Mouse (Mus musculus): ENCODE measurements around the gene Srxn1. TPM values are rescaled to one million over a fixed set of nuclear protein-coding genes. Genes with fewer than 3 reads are reported as not detected.

Gene Srxn1
- polyA plus RNA-seq, 1 experiment from 2014 or later: 13.6 TPM

DNA sequence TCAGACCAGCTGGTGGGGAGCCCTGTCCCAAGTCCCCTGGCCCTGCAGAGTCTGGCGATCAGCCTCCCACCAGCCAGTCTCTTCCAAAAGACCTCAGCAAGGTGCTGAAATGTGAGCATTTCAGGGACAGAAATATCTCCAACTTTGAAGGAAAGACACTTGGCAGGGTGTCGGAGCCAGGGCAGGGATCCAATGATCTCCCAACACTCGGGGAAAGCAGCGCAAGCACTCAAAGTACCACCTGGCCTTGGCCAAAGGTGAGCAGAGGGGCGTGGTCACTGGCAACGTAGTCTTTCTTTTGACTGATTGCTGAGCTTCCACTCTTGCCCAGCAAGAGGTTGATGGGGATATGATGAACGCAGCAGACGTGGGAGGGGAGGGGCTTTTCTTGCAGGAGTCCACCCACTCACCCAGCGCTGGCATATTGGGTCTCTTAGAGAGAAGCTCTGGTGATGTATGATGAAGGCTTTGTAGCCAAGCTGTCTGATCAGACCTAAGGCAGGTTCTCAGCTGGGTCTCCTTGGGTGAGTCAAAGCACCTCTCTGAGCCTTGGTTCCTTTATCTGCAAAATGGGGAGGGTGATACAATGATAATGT lies 29.9 kb upstream of the Srxn1 start:
- WGBS: 52% methylated on average over 9 of the region's 9 CpGs
- H3K4me1 ChIP-seq (replicated peaks; ENCODE audit: control insufficient read depth, insufficient read depth, low read length): peaks cover 25% of the 10 kb centered on the region
- no peaks in the 10 kb centered on the region for H3K9me3 ChIP-seq (ENCODE audit: control insufficient read depth, low read length)
- no peak overlapping the region for H3K27ac ChIP-seq (ENCODE audit: low read length)
- H3K27me3 ChIP-seq (replicated peaks; ENCODE audit: control insufficient read depth, insufficient read depth, low read length): no peaks in the 10 kb centered on the region
- H3K4me2 ChIP-seq (ENCODE audit: low read length): no peak overlapping the region
- no peak for ATAC-seq
- no peaks in the 10 kb centered on the region for H3K36me3 ChIP-seq (ENCODE audit: control insufficient read depth, insufficient read depth)
- H3K4me3 ChIP-seq (replicated peaks; ENCODE audit: low read length): no peak overlapping the region
- H3K9ac ChIP-seq (replicated peaks; ENCODE audit: low read depth, low read length): no peak overlapping the region

DNA sequence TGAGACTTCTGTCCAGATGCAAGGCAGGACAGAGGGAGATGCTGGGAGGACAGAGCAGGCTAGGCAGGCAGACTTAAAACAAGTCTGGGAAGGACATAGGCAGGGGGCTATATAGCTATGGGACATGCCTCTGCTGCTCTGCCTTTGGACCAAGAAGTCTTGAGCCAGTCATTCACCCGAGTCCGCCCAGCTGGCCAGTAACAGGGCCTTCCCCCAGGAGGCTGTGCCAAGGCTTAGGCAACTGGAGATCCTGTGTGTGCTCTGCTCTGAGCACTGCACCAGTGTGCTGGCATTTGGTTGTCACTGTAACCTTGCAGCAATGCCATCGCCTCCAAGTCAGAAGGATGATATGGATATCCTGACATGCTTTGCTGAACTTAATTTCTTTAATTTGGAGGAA lies 28.0 kb upstream of the Srxn1 start:
- H3K27ac ChIP-seq (ENCODE audit: low read length): no peak overlapping the region

DNA sequence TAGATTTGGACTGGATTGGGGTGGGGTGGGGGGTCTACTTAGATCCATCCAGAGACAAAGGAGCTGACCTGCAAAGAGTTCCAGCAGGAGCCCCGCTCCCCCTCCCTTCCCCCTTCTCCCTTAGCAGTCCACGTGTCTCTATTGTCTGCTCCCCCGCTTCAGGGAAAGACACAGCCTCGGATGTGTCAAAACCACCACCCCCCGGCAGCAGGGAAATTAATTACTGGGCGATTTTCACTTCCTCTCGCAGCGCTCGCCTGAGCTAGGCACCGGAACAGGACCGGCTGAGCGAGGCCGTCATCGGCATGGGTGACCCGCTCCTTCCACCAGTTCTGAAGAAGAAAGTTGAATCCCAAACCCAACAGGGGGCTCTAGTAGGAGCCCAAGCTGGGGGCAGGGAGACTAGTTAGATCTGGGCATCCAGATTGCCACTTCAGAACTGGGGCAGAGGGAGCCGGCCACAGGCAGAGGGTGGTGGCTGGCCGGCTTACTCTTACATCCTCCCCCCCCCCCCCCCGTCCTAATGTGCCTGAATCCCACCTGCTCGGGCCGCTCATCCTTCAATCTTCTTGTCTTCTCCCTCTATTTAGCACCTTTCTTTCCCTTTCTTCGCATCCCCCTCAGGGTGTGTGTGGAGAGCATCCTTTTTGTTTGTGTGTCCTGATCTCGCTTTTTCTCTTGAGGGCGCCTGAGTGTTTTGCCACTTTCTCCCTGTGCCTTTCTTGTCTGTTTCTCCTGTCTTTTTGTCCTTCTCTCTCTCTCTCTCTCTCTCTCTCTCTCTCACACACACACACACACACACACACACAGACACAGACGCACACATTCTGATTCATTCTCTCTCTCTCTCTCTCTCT lies 24.4 kb upstream of the Srxn1 start, which contains the start of gene Scrt2:
Gene Scrt2 (plus strand): TSS at position 845 of the 857 bp plus-strand sequence.
- Histone ChIP-seq H3K9ac (replicated peaks; ENCODE audit: low read depth, low read length) (peak within 1 kb of the TSS; percentile 98), H3K4me3 (replicated peaks; ENCODE audit: low read length) (peak within 1 kb of the TSS; percentile 96), H3K36me3 (ENCODE audit: control insufficient read depth, insufficient read depth) (no peaks in the 10 kb centered on the region), H3K4me1 (replicated peaks; ENCODE audit: control insufficient read depth, insufficient read depth, low read length) (peaks cover 47% of the 10 kb centered on the region), H3K27me3 (replicated peaks; ENCODE audit: control insufficient read depth, insufficient read depth, low read length) (no peaks in the 10 kb centered on the region), H3K4me2 (ENCODE audit: low read length) (peak within 1 kb of the TSS; percentile 92), H3K9me3 (ENCODE audit: control insufficient read depth, low read length) (no peaks in the 10 kb centered on the region), H3K27ac (ENCODE audit: low read length) (peak within 1 kb of the TSS; percentile 96)
- WGBS: 0% methylated on average over 24 of the region's 24 CpGs
- peak; percentile 73 for ATAC-seq

More for the DNA sequence above, 28.0 kb upstream of the Srxn1 start:
- H3K4me2 ChIP-seq (ENCODE audit: low read length): no peak overlapping the region
- H3K9me3 ChIP-seq (ENCODE audit: control insufficient read depth, low read length): no peaks in the 10 kb centered on the region
- ATAC-seq: no peak
- WGBS: 68% methylated on average over 3 of the region's 3 CpGs
- no peak overlapping the region for H3K9ac ChIP-seq (replicated peaks; ENCODE audit: low read depth, low read length)
- H3K27me3 ChIP-seq (replicated peaks; ENCODE audit: control insufficient read depth, insufficient read depth, low read length): no peaks in the 10 kb centered on the region
- H3K36me3 ChIP-seq (ENCODE audit: control insufficient read depth, insufficient read depth): no peaks in the 10 kb centered on the region
- no peak overlapping the region for H3K4me3 ChIP-seq (replicated peaks; ENCODE audit: low read length)
- peaks cover 26% of the 10 kb centered on the region for H3K4me1 ChIP-seq (replicated peaks; ENCODE audit: control insufficient read depth, insufficient read depth, low read length)

DNA sequence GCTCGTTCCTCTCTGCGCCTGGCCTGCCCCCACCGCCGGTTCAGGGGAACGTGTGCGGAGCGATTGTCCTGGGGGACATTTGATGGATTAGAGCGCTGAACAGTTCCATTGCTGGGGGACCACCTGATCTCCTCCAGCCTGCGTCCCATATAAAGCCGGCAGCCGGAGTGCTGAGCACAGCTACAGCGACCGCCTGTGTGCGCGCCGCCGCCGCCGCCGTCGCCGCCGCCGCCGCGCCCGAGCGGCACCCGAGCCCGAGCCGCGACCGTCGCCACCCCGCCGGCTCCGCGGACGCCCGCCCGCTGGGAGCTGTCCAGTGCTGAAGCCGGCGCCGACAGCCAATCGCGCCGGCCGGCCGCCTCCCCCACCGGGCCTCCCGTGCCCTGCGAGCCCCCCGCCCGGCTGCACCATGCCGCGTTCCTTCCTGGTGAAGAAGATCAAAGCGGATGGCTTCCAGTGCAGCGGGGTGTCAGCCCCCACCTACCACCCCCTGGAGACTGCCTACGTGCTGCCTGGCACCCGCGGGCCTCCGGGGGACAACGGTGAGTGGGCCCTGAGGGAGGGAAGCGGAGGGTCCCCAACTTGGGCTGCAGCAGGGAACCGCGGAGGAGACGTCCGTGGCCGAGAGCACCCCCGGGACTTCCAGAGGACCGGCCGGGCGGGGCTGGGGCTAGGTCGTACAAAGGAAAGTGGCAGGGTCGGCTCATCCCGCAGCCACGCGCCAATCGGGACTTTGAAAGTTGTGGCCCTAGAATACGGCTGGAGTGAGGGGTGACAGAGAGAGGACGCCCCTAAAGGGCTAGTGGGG lies 23.5 kb upstream of the Srxn1 start:
- 0% methylated on average over 65 of the region's 81 CpGs for WGBS

DNA sequence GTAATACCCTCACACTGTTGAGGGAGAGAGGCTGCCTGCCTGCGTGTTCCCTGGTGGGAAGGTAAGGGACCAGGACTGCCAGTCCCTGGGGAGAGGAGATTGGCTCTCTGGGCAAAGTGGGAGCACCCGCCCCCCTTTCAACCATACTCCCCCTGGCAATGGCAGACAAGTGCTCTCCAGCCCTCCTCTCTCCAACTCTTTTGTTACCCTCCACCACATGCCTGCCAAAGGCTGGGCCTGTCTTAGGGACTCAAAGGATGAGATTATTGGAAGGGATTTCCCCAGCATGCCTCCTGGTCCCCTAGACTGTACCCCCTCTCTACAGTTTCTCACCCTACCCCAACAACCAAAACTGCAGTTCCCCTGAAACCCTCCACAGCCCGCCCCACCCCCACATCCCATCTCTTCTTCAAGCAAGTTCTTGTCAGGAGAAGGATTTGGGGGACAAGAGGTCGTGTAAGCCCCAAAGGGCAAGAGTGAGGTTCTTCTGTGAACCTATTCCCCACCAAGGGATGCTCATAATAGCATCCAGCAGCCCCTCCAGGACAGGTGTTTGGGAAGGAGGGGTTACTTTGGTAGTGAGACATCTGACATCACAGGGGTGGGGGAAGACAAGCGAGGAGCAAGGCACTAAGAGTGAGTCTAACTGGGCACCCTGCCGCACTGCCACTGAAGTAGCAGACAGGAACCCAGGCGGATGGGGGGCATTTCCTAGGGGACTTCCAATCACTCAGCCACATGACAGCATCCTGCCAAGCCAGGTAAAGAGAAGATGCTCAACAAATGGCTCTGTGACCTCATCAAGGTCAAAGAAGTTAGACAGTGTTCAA lies 22.6 kb upstream of the Srxn1 start:
- H3K4me1 ChIP-seq (replicated peaks; ENCODE audit: control insufficient read depth, insufficient read depth, low read length): peaks cover 65% of the 10 kb centered on the region
- 15% methylated on average over 6 of the region's 7 CpGs for WGBS

More for the DNA sequence above, 23.5 kb upstream of the Srxn1 start:
- Histone ChIP-seq H3K36me3 (ENCODE audit: control insufficient read depth, insufficient read depth) (no peaks in the 10 kb centered on the region), H3K4me3 (replicated peaks; ENCODE audit: low read length) (peak overlapping the region; percentile 96), H3K9me3 (ENCODE audit: control insufficient read depth, low read length) (no peaks in the 10 kb centered on the region), H3K4me2 (ENCODE audit: low read length) (peak overlapping the region; percentile 92), H3K9ac (replicated peaks; ENCODE audit: low read depth, low read length) (peak overlapping the region; percentile 98), H3K27me3 (replicated peaks; ENCODE audit: control insufficient read depth, insufficient read depth, low read length) (no peaks in the 10 kb centered on the region), H3K4me1 (replicated peaks; ENCODE audit: control insufficient read depth, insufficient read depth, low read length) (peaks cover 56% of the 10 kb centered on the region), H3K27ac (ENCODE audit: low read length) (peak overlapping the region; percentile 96)
- peak; percentile 61 for ATAC-seq

DNA sequence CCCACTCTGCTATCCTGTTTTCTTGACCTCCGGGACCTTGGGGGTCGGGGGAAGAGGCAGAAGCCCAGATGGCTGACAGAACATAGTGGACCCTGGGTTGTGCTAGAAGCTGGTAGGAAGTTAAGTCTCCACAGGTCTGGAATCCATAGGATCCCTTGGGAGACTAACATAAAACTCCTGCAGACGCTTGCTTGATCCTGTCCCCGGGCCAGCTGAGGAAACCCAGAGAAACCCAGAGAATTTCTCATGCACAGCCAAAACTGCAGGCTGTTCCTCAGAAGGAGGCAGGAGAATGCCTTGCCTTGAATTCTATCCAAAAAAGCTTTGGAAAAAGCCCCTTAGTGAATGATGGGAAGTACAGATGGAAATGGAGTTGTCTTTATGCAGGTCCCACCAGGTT lies 21.9 kb upstream of the Srxn1 start:
- Histone ChIP-seq H3K9ac (replicated peaks; ENCODE audit: low read depth, low read length) (peak overlapping the region; percentile 98), H3K9me3 (ENCODE audit: control insufficient read depth, low read length) (no peaks in the 10 kb centered on the region), H3K27ac (ENCODE audit: low read length) (peak overlapping the region; percentile 76), H3K36me3 (ENCODE audit: control insufficient read depth, insufficient read depth) (no peaks in the 10 kb centered on the region; the same call in 1 of the 2 replicates), H3K27me3 (replicated peaks; ENCODE audit: control insufficient read depth, insufficient read depth, low read length) (no peaks in the 10 kb centered on the region), H3K4me3 (replicated peaks; ENCODE audit: low read length) (peak overlapping the region; percentile 96), H3K4me2 (ENCODE audit: low read length) (peak overlapping the region; percentile 92), H3K4me1 (replicated peaks; ENCODE audit: control insufficient read depth, insufficient read depth, low read length) (peaks cover 71% of the 10 kb centered on the region)
- WGBS: 52% methylated on average over 4 of the region's 4 CpGs
- no peak for ATAC-seq

More for the DNA sequence above, 22.6 kb upstream of the Srxn1 start:
- Histone ChIP-seq H3K27me3 (replicated peaks; ENCODE audit: control insufficient read depth, insufficient read depth, low read length) (no peaks in the 10 kb centered on the region), H3K9me3 (ENCODE audit: control insufficient read depth, low read length) (no peaks in the 10 kb centered on the region), H3K36me3 (ENCODE audit: control insufficient read depth, insufficient read depth) (no peaks in the 10 kb centered on the region), H3K9ac (replicated peaks; ENCODE audit: low read depth, low read length) (peak overlapping the region; percentile 98), H3K4me2 (ENCODE audit: low read length) (peak overlapping the region; percentile 92), H3K27ac (ENCODE audit: low read length) (peak overlapping the region; percentile 96), H3K4me3 (replicated peaks; ENCODE audit: low read length) (peak overlapping the region; percentile 96)
- peak; percentile 35 for ATAC-seq

DNA sequence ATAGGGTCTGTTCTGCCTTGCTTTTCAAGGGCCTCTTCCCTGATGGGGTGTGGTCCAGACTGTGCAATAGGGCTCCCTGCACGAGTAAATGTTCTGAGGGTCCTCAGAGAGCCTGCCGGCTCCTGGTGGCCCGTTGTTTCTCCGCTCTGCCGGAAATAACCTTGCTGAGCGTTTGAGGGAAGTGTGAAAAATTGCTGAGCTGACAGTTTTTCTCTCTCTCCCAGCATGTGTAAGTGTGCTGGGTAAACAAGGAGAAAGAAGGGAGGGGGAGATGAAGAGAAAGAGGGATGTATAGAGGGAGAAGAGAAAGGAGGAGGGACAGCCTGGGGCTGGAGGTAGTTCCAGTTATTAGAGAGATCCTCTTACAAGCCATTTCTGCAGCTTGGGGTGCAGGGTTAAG lies 21.0 kb upstream of the Srxn1 start:
- no peaks in the 10 kb centered on the region; the same call in 1 of the 2 replicates for H3K36me3 ChIP-seq (ENCODE audit: control insufficient read depth, insufficient read depth)
- H3K4me3 ChIP-seq (replicated peaks; ENCODE audit: low read length): peak overlapping the region; percentile 96
- H3K9ac ChIP-seq (replicated peaks; ENCODE audit: low read depth, low read length): peak overlapping the region; percentile 98
- no peak for ATAC-seq
- peak overlapping the region; percentile 92 for H3K4me2 ChIP-seq (ENCODE audit: low read length)
- 23% methylated on average over 6 of the region's 6 CpGs for WGBS
- peak overlapping the region; percentile 76 for H3K27ac ChIP-seq (ENCODE audit: low read length)
- no peaks in the 10 kb centered on the region for H3K27me3 ChIP-seq (replicated peaks; ENCODE audit: control insufficient read depth, insufficient read depth, low read length)
- no peaks in the 10 kb centered on the region for H3K9me3 ChIP-seq (ENCODE audit: control insufficient read depth, low read length)
- peaks cover 71% of the 10 kb centered on the region for H3K4me1 ChIP-seq (replicated peaks; ENCODE audit: control insufficient read depth, insufficient read depth, low read length)

DNA sequence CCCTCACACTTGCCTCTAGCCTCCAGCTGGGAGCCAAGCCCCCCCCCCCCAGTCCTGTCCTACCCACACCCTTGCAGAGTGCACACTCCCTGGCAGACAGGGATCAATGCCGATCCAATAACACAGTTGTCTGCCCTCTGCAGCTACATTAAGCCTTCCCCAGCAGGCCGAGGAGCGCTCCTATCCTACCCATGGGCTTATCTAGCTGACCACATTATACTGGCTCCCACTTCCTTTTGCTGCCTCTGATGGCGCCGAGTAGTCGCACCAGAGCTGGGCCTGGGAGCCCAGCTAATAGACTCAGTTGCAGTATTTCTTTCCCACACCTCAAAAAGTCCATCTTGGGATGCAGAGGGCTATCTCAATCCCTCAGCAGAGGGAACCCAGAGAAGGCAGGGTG lies 19.9 kb upstream of the Srxn1 start:
- Histone ChIP-seq H3K27me3 (replicated peaks; ENCODE audit: control insufficient read depth, insufficient read depth, low read length) (no peaks in the 10 kb centered on the region), H3K27ac (ENCODE audit: low read length) (no peak overlapping the region), H3K4me2 (ENCODE audit: low read length) (peak overlapping the region; percentile 92), H3K9ac (replicated peaks; ENCODE audit: low read depth, low read length) (no peak overlapping the region), H3K4me3 (replicated peaks; ENCODE audit: low read length) (peak overlapping the region; percentile 96), H3K9me3 (ENCODE audit: control insufficient read depth, low read length) (no peaks in the 10 kb centered on the region), H3K4me1 (replicated peaks; ENCODE audit: control insufficient read depth, insufficient read depth, low read length) (peaks cover 61% of the 10 kb centered on the region), H3K36me3 (ENCODE audit: control insufficient read depth, insufficient read depth) (peaks cover 3% of the 10 kb centered on the region; the same call in 1 of the 2 replicates)
- no peak for ATAC-seq
- 78% methylated on average over 6 of the region's 6 CpGs for WGBS
